Mouse (Mus musculus): Measurements from ENCODE around the gene Gdf11. TPM values are rescaled to one million over a fixed set of nuclear protein-coding genes. Genes with fewer than 3 reads are reported as not detected.
A peak's percentile ranks its signal among the peaks of the same experiment; 100 is the strongest.

Gene Gdf11
- polyA plus RNA-seq, 1 experiment = 17.0 TPM

DNA sequence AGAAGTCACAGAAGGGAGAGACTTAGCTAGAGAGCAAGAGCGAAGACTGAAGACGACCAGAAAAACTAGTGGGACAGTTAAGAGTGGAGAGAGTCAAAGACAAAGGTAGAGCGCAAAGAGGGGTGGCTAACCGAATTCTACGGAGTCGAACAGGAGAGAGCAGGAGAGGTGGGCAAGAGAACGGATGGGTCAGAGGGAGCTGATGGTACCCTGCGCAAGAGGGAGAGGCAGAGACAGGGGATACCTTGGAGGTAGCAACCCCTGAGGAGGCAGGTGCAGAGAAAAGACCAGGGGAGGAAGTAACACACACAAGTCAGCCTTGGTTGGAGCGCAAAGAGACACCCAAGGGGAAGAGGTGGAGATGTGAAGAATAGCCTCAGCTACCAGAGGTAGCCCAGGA lies 728 bp upstream of the Gdf11 start:
- Histone ChIP-seq H3K27me3 (ENCODE audit: control insufficient read depth, insufficient read depth, insufficient read length) (no peaks in the 10 kb centered on the region), H3K4me3 (ENCODE audit: insufficient read depth, poor library complexity, severe bottlenecking) (peak overlapping the region; percentile 49), H3ac (ENCODE audit: control insufficient read depth, insufficient read length, low read depth) (peak overlapping the region; percentile 27), H3K36me3 (ENCODE audit: control insufficient read depth, insufficient read depth) (no peaks in the 10 kb centered on the region), H3K79me2 (ENCODE audit: control insufficient read depth, insufficient read depth) (peaks cover 10% of the 10 kb centered on the region), H3K79me3 (ENCODE audit: low read depth) (peaks cover 2% of the 10 kb centered on the region)
- TF ChIP-seq MAX (IDR thresholded peaks at IDR 0.05) = no peak
- no peak for TF ChIP-seq CEBPB (IDR thresholded peaks at IDR 0.05; ENCODE audit: low read depth)
- no peak for TF ChIP-seq MYOG (IDR thresholded peaks at IDR 0.05; ENCODE audit: control insufficient read depth, extremely low read depth, insufficient read length)
- TF ChIP-seq USF1 (IDR thresholded peaks at IDR 0.05; ENCODE audit: low read depth) = no peak

DNA sequence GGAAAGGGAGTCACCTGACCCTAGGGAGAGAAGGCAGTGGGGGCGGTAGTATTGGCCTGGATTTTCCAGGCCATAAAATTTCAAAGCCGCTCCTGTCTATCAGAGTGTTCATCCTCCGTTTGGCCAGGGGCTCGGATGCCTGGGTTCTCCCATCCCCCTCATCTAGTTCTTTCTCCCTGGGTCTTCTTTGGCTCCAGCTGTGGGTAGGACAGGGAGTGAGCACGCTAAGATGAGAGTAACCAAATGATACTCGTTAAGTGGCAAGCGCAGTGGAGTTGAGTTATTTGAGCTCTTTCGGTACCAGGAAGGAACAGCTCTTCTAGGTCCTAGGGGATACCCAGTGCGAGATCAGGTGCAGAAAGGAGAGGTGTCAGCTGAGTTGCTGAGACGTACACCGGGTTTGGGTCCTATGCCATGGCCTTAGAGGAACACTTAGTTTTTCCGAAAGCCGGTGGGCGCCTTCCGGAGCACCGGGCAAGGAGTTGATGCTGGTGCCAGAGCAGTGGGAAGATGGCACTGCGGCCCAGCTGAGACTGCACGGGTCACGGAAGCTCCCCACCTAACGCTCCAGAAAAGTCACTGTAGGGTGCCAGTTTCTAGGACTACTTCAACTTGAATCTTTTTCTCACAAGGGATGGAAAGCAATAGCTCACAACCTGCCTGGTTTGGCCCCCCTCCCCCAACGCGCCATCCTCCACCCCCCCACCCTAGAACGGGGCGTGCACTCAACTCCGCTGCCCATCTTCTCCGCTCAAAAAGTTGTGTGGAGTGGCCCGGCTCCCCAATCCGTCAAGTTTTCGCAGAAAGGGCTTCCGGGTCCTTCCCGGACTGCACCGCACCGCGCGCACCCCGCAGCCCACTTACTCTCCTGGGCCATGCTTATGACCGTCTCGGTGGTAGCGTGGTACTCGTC lies 879 bp downstream of the Gdf11 start:
- Histone ChIP-seq H3K79me2 (ENCODE audit: control insufficient read depth, insufficient read depth) (peaks cover 10% of the 10 kb centered on the region), H3ac (ENCODE audit: control insufficient read depth, insufficient read length, low read depth) (peak overlapping the region; percentile 75), H3K79me3 (ENCODE audit: low read depth) (peaks cover 2% of the 10 kb centered on the region), H3K27me3 (ENCODE audit: control insufficient read depth, insufficient read depth, insufficient read length) (no peaks in the 10 kb centered on the region), H3K36me3 (ENCODE audit: control insufficient read depth, insufficient read depth) (no peaks in the 10 kb centered on the region), H3K4me3 (ENCODE audit: insufficient read depth, poor library complexity, severe bottlenecking) (peak overlapping the region; percentile 49)
- TF ChIP-seq MYOD1 (IDR thresholded peaks at IDR 0.05; ENCODE audit: control insufficient read depth, insufficient read length, low read depth) = no peak
- TF ChIP-seq CTCF (IDR thresholded peaks at IDR 0.05; ENCODE audit: control insufficient read depth, insufficient read depth, insufficient read length) = no peak
- TF ChIP-seq FOSL1 (IDR thresholded peaks at IDR 0.05; ENCODE audit: insufficient read depth, low read length, poor library complexity, severe bottlenecking) = no peak
- TF ChIP-seq MYOG (IDR thresholded peaks at IDR 0.05; ENCODE audit: control insufficient read depth, extremely low read depth, insufficient read length) = no peak
- TF ChIP-seq USF1 (IDR thresholded peaks at IDR 0.05; ENCODE audit: low read depth) = no peak
- TF ChIP-seq MAX (IDR thresholded peaks at IDR 0.05) = no peak
- TF ChIP-seq CEBPB (IDR thresholded peaks at IDR 0.05; ENCODE audit: low read depth) = no peak

DNA sequence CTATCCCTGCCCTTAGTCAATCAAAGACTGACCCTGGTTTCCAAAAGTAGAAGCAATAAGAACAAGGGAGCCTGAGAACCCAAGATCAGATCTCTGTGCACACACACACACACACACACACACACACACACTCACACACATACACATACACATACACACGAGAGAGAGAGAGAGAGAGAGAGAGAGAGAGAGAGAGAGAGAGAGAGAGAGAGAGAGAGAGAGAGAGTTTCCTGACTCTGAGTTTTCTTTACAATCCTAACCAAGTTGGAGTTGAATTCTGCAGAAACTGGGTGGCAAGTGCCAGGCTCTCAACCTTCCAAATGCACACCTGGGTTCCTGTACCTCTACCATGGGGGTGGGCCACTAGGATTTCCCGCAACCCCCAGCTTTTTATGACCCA lies 1.7 kb downstream of the Gdf11 start:
- TF ChIP-seq CEBPB (IDR thresholded peaks at IDR 0.05; ENCODE audit: low read depth) (no peak), MYOD1 (IDR thresholded peaks at IDR 0.05; ENCODE audit: control insufficient read depth, insufficient read length, low read depth) (no peak), CTCF (IDR thresholded peaks at IDR 0.05; ENCODE audit: control insufficient read depth, insufficient read depth, insufficient read length) (no peak), FOSL1 (IDR thresholded peaks at IDR 0.05; ENCODE audit: insufficient read depth, low read length, poor library complexity, severe bottlenecking) (no peak), MYOG (IDR thresholded peaks at IDR 0.05; ENCODE audit: control insufficient read depth, extremely low read depth, insufficient read length) (no peak)
- Histone ChIP-seq H3ac (ENCODE audit: control insufficient read depth, insufficient read length, low read depth) (no peak overlapping the region), H3K4me3 (ENCODE audit: insufficient read depth, poor library complexity, severe bottlenecking) (no peak overlapping the region)

DNA sequence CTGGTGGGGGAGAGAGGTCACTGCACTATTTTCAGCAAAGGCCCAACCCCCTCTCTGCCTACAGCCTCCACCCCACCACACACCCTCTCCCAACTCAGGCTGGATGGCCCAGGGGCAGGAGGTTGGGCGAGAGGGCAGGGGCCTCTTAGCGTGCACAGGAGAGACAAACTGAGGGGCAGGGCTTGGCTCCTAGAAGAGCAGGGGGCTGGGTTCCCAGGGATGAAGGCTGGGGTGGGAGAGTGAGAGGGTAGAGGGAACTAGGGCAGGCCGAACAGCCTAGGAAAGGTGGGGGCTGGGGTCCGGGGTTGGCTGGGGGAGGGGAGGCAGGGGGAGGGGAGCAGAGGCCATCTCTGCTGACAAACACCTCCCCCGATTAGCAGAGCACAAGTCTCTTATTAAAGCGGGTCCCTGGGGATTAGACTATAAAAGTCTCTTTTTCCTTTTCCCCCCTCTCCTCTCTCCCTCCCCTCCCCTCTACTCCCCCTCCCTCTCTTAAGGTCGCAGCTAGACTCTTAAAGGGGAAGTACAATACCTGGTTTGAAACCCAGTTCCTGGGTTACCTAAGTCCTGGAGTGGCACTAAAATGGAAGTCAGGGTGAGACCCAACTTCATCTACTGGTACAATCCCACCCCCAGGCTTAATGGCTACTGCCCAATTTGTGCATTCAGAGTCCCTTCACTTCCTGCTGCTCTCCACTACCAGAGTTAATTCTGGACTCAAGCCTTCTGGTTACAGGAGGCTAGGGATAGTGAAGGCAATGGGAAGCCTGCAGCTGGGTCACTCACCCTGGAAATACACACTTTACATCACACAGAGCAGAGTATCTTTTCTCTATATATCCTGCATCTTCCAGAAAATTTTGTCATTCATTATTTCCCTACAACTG lies 2.3 kb downstream of the Gdf11 start:
- no peaks in the 10 kb centered on the region for H3K27me3 ChIP-seq (ENCODE audit: control insufficient read depth, insufficient read depth, insufficient read length)
- H3ac ChIP-seq (ENCODE audit: control insufficient read depth, insufficient read length, low read depth) = no peak overlapping the region
- no peaks in the 10 kb centered on the region for H3K36me3 ChIP-seq (ENCODE audit: control insufficient read depth, insufficient read depth)
- no peak overlapping the region for H3K4me3 ChIP-seq (ENCODE audit: insufficient read depth, poor library complexity, severe bottlenecking)
- no peak for TF ChIP-seq CTCF (IDR thresholded peaks at IDR 0.05; ENCODE audit: control insufficient read depth, insufficient read depth, insufficient read length)
- TF ChIP-seq MYOG (IDR thresholded peaks at IDR 0.05; ENCODE audit: control insufficient read depth, extremely low read depth, insufficient read length) = no peak
- no peak for TF ChIP-seq USF1 (IDR thresholded peaks at IDR 0.05; ENCODE audit: low read depth)
- no peak for TF ChIP-seq CEBPB (IDR thresholded peaks at IDR 0.05; ENCODE audit: low read depth)
- no peak for TF ChIP-seq MYOD1 (IDR thresholded peaks at IDR 0.05; ENCODE audit: control insufficient read depth, insufficient read length, low read depth)
- no peak for TF ChIP-seq MAX (IDR thresholded peaks at IDR 0.05)
- no peak for TF ChIP-seq FOSL1 (IDR thresholded peaks at IDR 0.05; ENCODE audit: insufficient read depth, low read length, poor library complexity, severe bottlenecking)
- H3K79me2 ChIP-seq (ENCODE audit: control insufficient read depth, insufficient read depth) = peaks cover 10% of the 10 kb centered on the region
- peaks cover 2% of the 10 kb centered on the region for H3K79me3 ChIP-seq (ENCODE audit: low read depth)

More for the DNA sequence above, 1.7 kb downstream of the Gdf11 start:
- Histone ChIP-seq H3K27me3 (ENCODE audit: control insufficient read depth, insufficient read depth, insufficient read length) (no peaks in the 10 kb centered on the region), H3K79me2 (ENCODE audit: control insufficient read depth, insufficient read depth) (peaks cover 10% of the 10 kb centered on the region), H3K79me3 (ENCODE audit: low read depth) (peaks cover 2% of the 10 kb centered on the region), H3K36me3 (ENCODE audit: control insufficient read depth, insufficient read depth) (no peaks in the 10 kb centered on the region)

DNA sequence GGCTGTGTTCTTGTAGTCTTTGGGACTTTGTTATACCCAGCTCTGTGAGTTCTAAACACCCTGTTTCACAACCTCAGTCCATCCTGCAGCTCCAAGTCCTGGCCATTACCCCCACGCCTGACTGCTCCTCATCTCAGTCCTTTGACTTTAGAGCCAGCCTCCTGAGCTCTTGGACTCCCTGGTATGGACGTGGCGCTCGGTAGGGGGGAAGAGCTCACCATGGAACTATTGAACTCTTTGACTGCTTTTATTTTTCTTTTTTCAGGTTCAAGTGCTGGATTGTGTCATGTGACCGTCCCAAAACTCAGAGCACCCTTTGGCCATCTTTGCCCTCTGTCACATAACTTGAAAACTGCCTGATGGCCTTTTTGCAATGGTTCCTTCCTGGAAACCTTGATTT lies 9.5 kb downstream of the Gdf11 start:
- no peak for TF ChIP-seq CTCF (IDR thresholded peaks at IDR 0.05; ENCODE audit: control insufficient read depth, insufficient read depth, insufficient read length)
- peak; percentile 43 for TF ChIP-seq USF1 (IDR thresholded peaks at IDR 0.05; ENCODE audit: low read depth)
- TF ChIP-seq MAX (IDR thresholded peaks at IDR 0.05) = no peak
- no peak for TF ChIP-seq FOSL1 (IDR thresholded peaks at IDR 0.05; ENCODE audit: insufficient read depth, low read length, poor library complexity, severe bottlenecking)
- TF ChIP-seq MYOG (IDR thresholded peaks at IDR 0.05; ENCODE audit: control insufficient read depth, extremely low read depth, insufficient read length) = no peak
- no peaks in the 10 kb centered on the region for H3K27me3 ChIP-seq (ENCODE audit: control insufficient read depth, insufficient read depth, insufficient read length)
- no peak overlapping the region for H3ac ChIP-seq (ENCODE audit: control insufficient read depth, insufficient read length, low read depth)
- no peak overlapping the region for H3K4me3 ChIP-seq (ENCODE audit: insufficient read depth, poor library complexity, severe bottlenecking)
- no peaks in the 10 kb centered on the region for H3K79me2 ChIP-seq (ENCODE audit: control insufficient read depth, insufficient read depth)
- H3K79me3 ChIP-seq (ENCODE audit: low read depth) = no peaks in the 10 kb centered on the region
- peaks cover 22% of the 10 kb centered on the region for H3K36me3 ChIP-seq (ENCODE audit: control insufficient read depth, insufficient read depth)
